Mouse (Mus musculus) right cerebral cortex, adult 18-20 months (tissue): ENCODE measurements at regions not wholly inside any gene's neighbourhood (a gene's known extent, or its start where the extent isn't known, plus 50 kb on each side); places are given as distances from the start of the nearest gene placed in this dataset.
A peak's percentile ranks its signal among the peaks of the same experiment; 100 is the strongest.

Source experiments
- DNase-seq: peaks from one replicate; pipeline ENCODE4 v3.0.0; 2022; ENCODE audit warnings: mixed read lengths

DNA sequence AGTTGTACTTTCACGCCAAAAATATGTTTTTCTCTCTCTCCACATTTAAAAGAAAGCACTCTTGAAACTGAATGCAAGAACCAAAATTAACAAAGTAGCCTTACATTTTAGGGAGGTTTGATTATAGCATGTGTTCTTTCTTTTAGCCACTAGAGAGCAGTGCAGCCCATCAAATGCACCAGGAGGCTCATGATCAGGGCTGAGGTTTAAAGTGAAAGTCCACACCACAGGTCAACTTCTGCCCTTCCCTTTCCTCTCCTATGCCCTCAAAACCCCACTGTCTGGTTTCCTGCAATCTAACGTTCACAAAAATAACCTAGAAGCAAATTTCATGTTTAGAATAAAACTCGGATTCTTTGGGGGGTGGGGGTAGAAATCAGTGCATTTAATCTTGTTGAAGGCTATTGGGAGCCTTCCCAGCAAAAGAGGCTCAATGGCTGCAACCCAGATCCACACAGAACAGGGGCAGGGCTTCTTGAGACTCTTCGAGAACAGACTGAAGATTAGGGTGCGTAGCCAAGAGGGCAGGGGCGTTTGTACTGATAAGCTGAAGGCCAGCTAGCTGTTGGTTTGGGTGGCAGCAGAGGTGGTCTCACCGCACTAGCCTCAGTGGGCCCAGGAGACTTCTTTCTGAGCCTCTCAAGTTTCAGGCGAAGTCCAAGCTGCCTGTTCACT, 59.3 kb upstream of the Zfp770 start:
- peak; percentile 25 for DNase-seq

DNA sequence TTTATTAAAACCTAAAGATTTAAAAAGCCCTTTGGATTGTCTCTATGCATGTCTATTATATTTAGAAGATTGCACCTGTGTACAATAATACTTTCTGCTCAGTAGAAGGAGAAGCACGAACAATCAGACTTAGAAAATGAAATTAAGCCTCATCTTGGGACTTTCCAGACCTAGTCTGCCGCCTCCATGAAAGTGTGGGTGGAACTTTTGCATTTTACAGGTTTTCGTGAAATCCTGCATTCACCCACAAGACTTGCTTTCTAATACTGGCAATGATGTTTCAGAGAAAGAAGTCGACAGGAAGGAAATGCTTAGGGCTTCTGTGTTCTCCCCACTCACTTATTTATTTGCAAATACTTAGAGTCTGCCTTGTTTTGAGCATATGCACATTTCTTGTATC, 58.3 kb upstream of the Zfp770 start:
- peak; percentile 34 for DNase-seq
